ENCODE assay signal across 14 mouse cellular contexts in the genomic region with DNA sequence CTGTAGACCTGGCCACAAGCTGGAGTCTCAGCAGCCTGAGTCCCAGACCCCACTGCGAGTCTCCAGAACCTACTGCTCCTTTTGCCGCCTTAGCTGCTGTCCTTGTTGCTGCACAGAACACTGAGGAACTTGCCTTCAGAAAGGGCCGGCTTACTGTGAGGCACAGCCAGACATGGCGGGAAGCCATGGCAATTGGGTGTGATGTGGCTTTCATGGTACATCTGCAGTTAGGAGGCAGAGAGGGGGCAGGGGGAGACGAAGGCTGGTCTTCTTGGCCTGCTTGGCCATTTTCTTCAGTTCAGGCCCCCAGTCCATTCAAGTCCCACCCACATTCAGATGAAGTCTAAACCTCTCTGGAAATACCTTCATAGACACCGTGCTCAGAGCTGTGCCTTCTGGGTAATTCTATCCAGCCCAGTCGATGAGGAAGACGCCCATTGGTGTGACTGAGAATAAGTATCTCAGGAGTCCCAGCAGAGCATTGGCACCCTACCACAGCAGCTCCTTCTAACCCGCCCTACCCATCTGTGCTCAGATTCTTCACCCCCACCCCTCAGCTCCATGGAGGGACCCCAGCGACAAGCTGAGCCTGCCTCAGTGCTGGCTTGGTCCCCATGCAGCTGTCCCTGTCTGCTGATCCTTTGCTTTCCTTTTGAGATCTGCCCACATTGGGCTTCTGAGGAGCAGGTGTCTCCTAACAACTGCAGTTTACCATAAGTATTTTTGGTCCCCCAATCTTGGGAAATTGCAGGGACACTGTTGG. TPM values are rescaled to one million over a fixed set of nuclear protein-coding genes. Genes with fewer than 3 reads are reported as not detected.
A peak's percentile ranks its signal among the peaks of the same experiment; 100 is the strongest.
DNase-seq lines count a peak whose midpoint lies in the region; ATAC-seq and TF ChIP-seq lines count a peak whose summit lies in the region.
"Had no signal": no experiment of that assay in that cellular context is flagged by ENCODE, and none has a peak within 500 bp of the region (broad histone marks: within the 10 kb centered on the region; RNA-seq: fewer than 3 reads in every experiment).

No protein-coding gene starts in this region.

- TF ChIP-seq POLR2A in olfactory bulb, adult 2 months (IDR thresholded peaks at IDR 0.05; ENCODE audit: insufficient read depth, low read depth, low read length), result no peak

- WGBS in embryonic facial prominence, embryonic 15.5 days, result 79% methylated on average over 10 of the region's 10 CpGs
- 58% methylated on average over 10 of the region's 10 CpGs for WGBS in olfactory bulb, adult 2 months

- ATAC-seq in embryonic facial prominence, embryonic 15.5 days (ENCODE audit: insufficient number of reproducible peaks, low FRiP score, low TSS enrichment, low read depth), result peak; percentile 49; the same call in 1 of the 2 replicates
- ATAC-seq: lung, postnatal 0 days had no signal

- H3K9me3 ChIP-seq in embryonic facial prominence, embryonic 15.5 days (replicated peaks), result no peaks in the 10 kb centered on the region
- H3K9me3 ChIP-seq: limb, embryonic 12.5 days had no signal

- peaks cover 6% of the 10 kb centered on the region; the same call in 1 of the 2 replicates for H3K4me1 ChIP-seq in embryonic facial prominence, embryonic 15.5 days
- H3K4me1 ChIP-seq in olfactory bulb, adult 2 months (ENCODE audit: control insufficient read depth, insufficient read depth, low read length), result peaks cover 36% of the 10 kb centered on the region

- H3K36me3 ChIP-seq in embryonic facial prominence, embryonic 15.5 days, result no peaks in the 10 kb centered on the region
- H3K36me3 ChIP-seq: limb, embryonic 12.5 days had no signal

- no peak for TF ChIP-seq CTCF in olfactory bulb, adult 2 months (IDR thresholded peaks at IDR 0.05; ENCODE audit: insufficient read depth, low read depth, low read length)

- no peak overlapping the region for H3K4me3 ChIP-seq in embryonic facial prominence, embryonic 15.5 days (replicated peaks)
- H3K4me3 ChIP-seq in olfactory bulb, adult 2 months (ENCODE audit: insufficient read depth, low read depth, low read length), result no peak overlapping the region
- H3K4me3 ChIP-seq: erythroblast, embryonic 14.5 days; limb, embryonic 12.5 days had no signal

- peak; percentile 35 for DNase-seq in layer of hippocampus, adult 11-12 months (ENCODE audit: low spot score)
- DNase-seq in layer of hippocampus, postnatal 25 days (ENCODE audit: extremely low spot score in 1 of 2, low spot score in 1 of 2), result no peak
- DNase-seq in brain, adult 2 months (ENCODE audit: low read depth, low spot score), result peak; percentile 72
- DNase-seq in kidney, postnatal 14 days, result no peak
- DNase-seq in thymus, postnatal 36 days, result no peak
- DNase-seq: heart, adult 18-20 months; heart, postnatal 14 days; kidney, adult 9 months; thymus, postnatal 25 days had no signal

- H3K27me3 ChIP-seq in embryonic facial prominence, embryonic 15.5 days, result no peaks in the 10 kb centered on the region
- H3K27me3 ChIP-seq: limb, embryonic 12.5 days had no signal

- H3K9ac ChIP-seq in embryonic facial prominence, embryonic 15.5 days, result no peak overlapping the region
- H3K9ac ChIP-seq: limb, embryonic 12.5 days had no signal

- no peak overlapping the region for H3K27ac ChIP-seq in embryonic facial prominence, embryonic 15.5 days (replicated peaks)
- H3K27ac ChIP-seq in olfactory bulb, adult 2 months (ENCODE audit: insufficient read depth, low read depth, low read length), result peak overlapping the region; percentile 8; the same call in 1 of the 2 replicates
- H3K27ac ChIP-seq: limb, embryonic 12.5 days had no signal

- H3K4me2 ChIP-seq in embryonic facial prominence, embryonic 15.5 days (replicated peaks), result no peak overlapping the region
- H3K4me2 ChIP-seq: limb, embryonic 12.5 days had no signal

RNA-seq across cellular contexts. Expression of gene Crybb2, which starts 24.2 kb away (rescaled TPM):
- not detected for total RNA-seq in layer of hippocampus, postnatal 25 days (2021)
- polyA plus RNA-seq in embryonic facial prominence, embryonic 15.5 days (2015; fragmentation: Nextera tagmentation; extraction: Ambion mirVana), result not detected in 2 replicates
- polyA plus RNA-seq in olfactory bulb, adult 2 months (2012; ENCODE audit: insufficient read depth, insufficient read length, low replicate concordance, missing spikeins), result not detected in 2 replicates
- total RNA-seq: heart, adult 18-20 months; heart, postnatal 14 days had no signal
- polyA plus RNA-seq: erythroblast, embryonic 14.5 days; limb, embryonic 12.5 days; lung, postnatal 0 days had no signal

RNA-seq across cellular contexts. Expression of gene Grk3, which starts 30.1 kb away (rescaled TPM):
- total RNA-seq in layer of hippocampus, postnatal 25 days (2021), result 10 to 100 TPM; 64.7 to 74.9 TPM
- polyA plus RNA-seq in embryonic facial prominence, embryonic 15.5 days (2015; fragmentation: Nextera tagmentation; extraction: Ambion mirVana), result 12.8 and 13.1 TPM in 2 replicates
- not detected in 2 replicates for polyA plus RNA-seq in olfactory bulb, adult 2 months (2012; ENCODE audit: insufficient read depth, insufficient read length, low replicate concordance, missing spikeins)

RNA-seq across cellular contexts. Expression of gene Crybb3, which starts 35.7 kb away (rescaled TPM):
- total RNA-seq in layer of hippocampus, postnatal 25 days (2021), result 1 to 10 TPM; 1.5 to 2.8 TPM
- 5.0 and 5.4 TPM in 2 replicates for polyA plus RNA-seq in embryonic facial prominence, embryonic 15.5 days (2015; fragmentation: Nextera tagmentation; extraction: Ambion mirVana)
- not detected in 2 replicates for polyA plus RNA-seq in olfactory bulb, adult 2 months (2012; ENCODE audit: insufficient read depth, insufficient read length, low replicate concordance, missing spikeins)
- polyA plus RNA-seq: erythroblast, embryonic 14.5 days had no signal

Comparison
In these comparisons a context has a peak if more than half of its experiments do, and no peak if none do; other contexts are left out.
1. DNase-seq: peak in layer of hippocampus, adult 11-12 months (single experiment) and brain, adult 2 months (single experiment); none in layer of hippocampus, postnatal 25 days (0 of 2), kidney, postnatal 14 days (single experiment) and thymus, postnatal 36 days (0 of 2).